Comparison of ENCODE assay signal across 8 mouse cellular contexts in genomic region chr12:50648671-50649541, GRCm38 (mm10). TPM values are rescaled to one million over a fixed set of nuclear protein-coding genes. Genes with fewer than 3 reads are reported as not detected.
A peak's percentile ranks its signal among the peaks of the same experiment; 100 is the strongest.
DNase-seq lines count a peak whose midpoint lies in the region; ATAC-seq lines count a peak whose summit lies in the region.

Prkd1 (minus strand) TSS chr12:50649098.

- intact Hi-C loops in left cerebral cortex, postnatal 14 days (cut with DNase I) = loop anchor here (5.0 kb wide), 1 partner anchor 102 kb away; no protein-coding TSS in a partner anchor

- H3K27me3 ChIP-seq in intestine, embryonic 15.5 days (replicated peaks) = no peaks in the 10 kb centered on the region

- H3K4me2 ChIP-seq in intestine, embryonic 15.5 days (replicated peaks) = peak within 1 kb of the TSS; percentile 86

- no peaks in the 10 kb centered on the region for H3K36me3 ChIP-seq in intestine, embryonic 15.5 days

- peak; percentile 73; the same call in 1 of the 2 replicates for ATAC-seq in cerebellum, adult (ENCODE audit: insufficient number of reproducible peaks, low FRiP score, low TSS enrichment)
- peak; percentile 93 for ATAC-seq in intestine, embryonic 15.5 days
- peak; percentile 52 for ATAC-seq in megakaryocyte progenitor cell, adult 5-6 weeks (replicated peaks; ENCODE audit: poor library complexity)

- H3K9me3 ChIP-seq in intestine, embryonic 15.5 days = no peaks in the 10 kb centered on the region

- peak within 1 kb of the TSS; percentile 71 for H3K9ac ChIP-seq in intestine, embryonic 15.5 days

- H3K27ac ChIP-seq in intestine, embryonic 15.5 days = 0 out of 2 replicates have a peak within 1 kb of the TSS, but pooled peaks have one; percentile 58

- H3K4me3 ChIP-seq in intestine, embryonic 15.5 days (replicated peaks) = peak within 1 kb of the TSS; percentile 71

- under 1% methylated on average over 90 of the region's 114 CpGs for WGBS in intestine, embryonic 15.5 days

- 0 out of 2 replicates have a peak, but pooled peaks cover 9% of the 10 kb centered on the region for H3K4me1 ChIP-seq in intestine, embryonic 15.5 days (replicated peaks)

- DNase-seq in cerebellum, adult 11 months = no peak
- peak; percentile 75 for DNase-seq in embryo, embryonic 9.5 days (ENCODE audit: extremely low spot score)
- DNase-seq in gonadal fat pad, adult 2 months (ENCODE audit: low read depth) = no peak
- DNase-seq in left cerebral cortex, postnatal 14 days (ENCODE audit: low spot score in 2 of 2) = peak; percentile 18 to 48
- peak; percentile 20 to 34 for DNase-seq in right cerebral cortex, postnatal 36 days (ENCODE audit: low spot score in 2 of 2)

RNA-seq across cellular contexts. Expression of gene Prkd1, which starts in this region (rescaled TPM):
- 12.9 and 13.2 TPM in 2 replicates for polyA plus RNA-seq in gonadal fat pad, adult 2 months (2012; rRNA removed)
- polyA plus RNA-seq in intestine, embryonic 15.5 days (2015; fragmentation: Nextera tagmentation; extraction: Ambion mirVana) = 3.9 and 4.4 TPM in 2 replicates
- 1 to 10 TPM; 7.1 to 7.4 TPM for total RNA-seq in left cerebral cortex, postnatal 14 days (2021)
- total RNA-seq in megakaryocyte progenitor cell, adult 5-6 weeks (2015) = not detected in 2 replicates
- total RNA-seq in megakaryocyte progenitor cell, adult 5-6 weeks (2017) = not detected in 2 replicates

Comparison
In these comparisons a context has a peak if more than half of its experiments do, and no peak if none do; other contexts are left out.
1. RNA of gene Prkd1 (total RNA-seq): 7.1 to 7.4 TPM in left cerebral cortex, postnatal 14 days; not detected in megakaryocyte progenitor cell, adult 5-6 weeks; every median in the first group is over 4 times any median in the second.
2. Peak in ATAC-seq in megakaryocyte progenitor cell, adult 5-6 weeks; RNA of the gene not detected or under 1 TPM.
3. DNase-seq: peak in embryo, embryonic 9.5 days (single experiment), left cerebral cortex, postnatal 14 days (2 of 2) and right cerebral cortex, postnatal 36 days (2 of 2); none in cerebellum, adult 11 months (single experiment) and gonadal fat pad, adult 2 months (single experiment).
4. Peak in every context shown above with its lines, with median percentiles within 50 percentile points of each other: ATAC-seq.